Mouse (Mus musculus) intestine, embryonic 14.5 days (tissue): Measurements from ENCODE around the gene Erbb4. TPM values are rescaled to one million over a fixed set of nuclear protein-coding genes. Genes with fewer than 3 reads are reported as not detected.

Source experiments
- ATAC-seq: fragments of 200-750 bp; cut with Nextera tagmentation; replicated peaks from 2 replicates; pipeline ENCODE4 v1.8.0; 2017; ENCODE audit warnings: low read depth, moderate number of reproducible peaks, moderate TSS enrichment, moderate library complexity; ENCODE audit not compliant: low FRiP score, low TSS enrichment
- DNase-seq: peaks from one replicate; pipeline ENCODE4 v3.0.0-alpha.2; 2018; ENCODE audit warnings: low spot score
- H3K27ac ChIP-seq: fragments of 300-500 bp; sonication (generic); 2 replicates; pipeline ENCODE4 v1.5.1; 2014; ENCODE audit warnings: low read depth, mild to moderate bottlenecking, control low read depth
- H3K27me3 ChIP-seq: fragments of 300-500 bp; sonication (generic); replicated peaks from 2 replicates; pipeline ENCODE4 v1.6.1; 2014; ENCODE audit warnings: low read length, control low read depth; ENCODE audit not compliant: control insufficient read depth, insufficient read depth
- H3K36me3 ChIP-seq: fragments of 300-500 bp; sonication (generic); 2 replicates; pipeline ENCODE4 v1.6.1; 2014; ENCODE audit warnings: low read length, control low read depth; ENCODE audit not compliant: control insufficient read depth, insufficient read depth
- H3K4me1 ChIP-seq: fragments of 300-500 bp; sonication (generic); replicated peaks from 2 replicates; pipeline ENCODE4 v1.6.1; 2014; ENCODE audit warnings: low read length, control low read depth, mixed read lengths; ENCODE audit not compliant: control insufficient read depth, insufficient read depth
- H3K4me2 ChIP-seq: fragments of 300-500 bp; sonication (generic); 2 replicates; pipeline ENCODE4 v1.6.1; 2014; ENCODE audit warnings: low read length
- H3K4me3 ChIP-seq: fragments of 300-500 bp; sonication (generic); 2 replicates; pipeline ENCODE4 v1.5.1; 2014; ENCODE audit warnings: low read depth, low read length, control low read depth, mixed read lengths
- H3K9ac ChIP-seq: fragments of 300-500 bp; sonication (generic); 2 replicates; pipeline ENCODE4 v1.6.1; 2014; ENCODE audit warnings: mild to moderate bottlenecking, low read length
- H3K9me3 ChIP-seq: fragments of 300-500 bp; sonication (generic); 2 replicates; pipeline ENCODE4 v1.6.1; 2016; ENCODE audit warnings: low read length, control low read depth; ENCODE audit not compliant: control insufficient read depth
- WGBS: fragments of 180-500 bp; shearing (Covaris S2); extraction: QIAGEN DNeasy Blood & Tissue Kit; methylation state at CpG from one replicate; pipeline ENCODE4 v1.1.7; 2014; 5-methylcytosine and 5-hydroxymethylcytosine counted together
- polyA plus RNA-seq: library from polyadenylated mRNA; unstranded; fragments of >200 nt; fragmentation: Nextera tagmentation; extraction: Ambion mirVana; gene quantifications from 2 replicates; pipeline ENCODE4 v1.2.1, GENCODE M21; 2014

The Erbb4 gene
- polyA plus RNA-seq, 1 experiment from 2014 or later, result 0.08 TPM

GRCm38 (mm10) chr1:69106937-69107461, 860 bp downstream of the Erbb4 start:
- DNase-seq (peak; percentile 70), ATAC-seq (peak; percentile 48)
- Histone ChIP-seq H3K4me2 (peak overlapping the region; percentile 100), H3K4me1 (peaks cover 13% of the 10 kb centered on the region), H3K4me3 (peak overlapping the region; percentile 54), H3K9ac (no peak overlapping the region), H3K9me3 (no peaks in the 10 kb centered on the region), H3K27ac (no peak overlapping the region), H3K27me3 (peaks cover 62% of the 10 kb centered on the region), H3K36me3 (no peaks in the 10 kb centered on the region)
- 0% methylated on average over 33 of the region's 35 CpGs for WGBS

- Histone ChIP-seq H3K27me3 (peaks cover 62% of the 10 kb centered on the region), H3K27ac (no peak overlapping the region)
- peak; percentile 71 for DNase-seq
Observed at GRCm38 (mm10) chr1:69106322-69106761, 1.5 kb downstream of the Erbb4 start.

GRCm38 (mm10) chr1:69105493-69106321, 2.2 kb downstream of the Erbb4 start:
- H3K9ac ChIP-seq, result no peak overlapping the region
- no peaks in the 10 kb centered on the region for H3K36me3 ChIP-seq
- no peak overlapping the region for H3K27ac ChIP-seq
- peak overlapping the region; percentile 54 for H3K4me3 ChIP-seq
- peaks cover 13% of the 10 kb centered on the region for H3K4me1 ChIP-seq
- H3K9me3 ChIP-seq, result no peaks in the 10 kb centered on the region
- peak overlapping the region; percentile 100 for H3K4me2 ChIP-seq
- DNase-seq (peak; percentile 71), ATAC-seq (0 out of 2 replicates have a peak, but pooled peaks have one; percentile 9)
- H3K27me3 ChIP-seq, result peaks cover 62% of the 10 kb centered on the region
- under 1% methylated on average over 29 of the region's 29 CpGs for WGBS

More at GRCm38 (mm10) chr1:69106322-69106761, 1.5 kb downstream of the Erbb4 start:
- H3K36me3 ChIP-seq, result no peaks in the 10 kb centered on the region
- WGBS, result under 1% methylated on average over 24 of the region's 24 CpGs
- H3K4me1 ChIP-seq, result peaks cover 13% of the 10 kb centered on the region
- H3K4me2 ChIP-seq, result peak overlapping the region; percentile 100
- ATAC-seq, result peak; percentile 50; the same call in 1 of the 2 replicates
- peak overlapping the region; percentile 54 for H3K4me3 ChIP-seq
- no peak overlapping the region for H3K9ac ChIP-seq
- H3K9me3 ChIP-seq, result no peaks in the 10 kb centered on the region

GRCm38 (mm10) chr1:69105096-69105492, 2.8 kb downstream of the Erbb4 start:
- no peak overlapping the region for H3K9ac ChIP-seq
- peak overlapping the region; percentile 54 for H3K4me3 ChIP-seq
- ATAC-seq (no peak), DNase-seq (no peak)
- no peak overlapping the region for H3K27ac ChIP-seq
- H3K4me1 ChIP-seq, result peaks cover 13% of the 10 kb centered on the region
- H3K36me3 ChIP-seq, result no peaks in the 10 kb centered on the region
- 2% methylated on average over 13 of the region's 13 CpGs for WGBS
- H3K4me2 ChIP-seq, result peak overlapping the region; percentile 100
- H3K9me3 ChIP-seq, result no peaks in the 10 kb centered on the region
- peaks cover 62% of the 10 kb centered on the region for H3K27me3 ChIP-seq

- Histone ChIP-seq H3K9me3 (no peaks in the 10 kb centered on the region), H3K4me2 (no peak overlapping the region), H3K9ac (no peak overlapping the region), H3K36me3 (no peaks in the 10 kb centered on the region), H3K27ac (no peak overlapping the region), H3K27me3 (peaks cover 49% of the 10 kb centered on the region), H3K4me1 (peaks cover 13% of the 10 kb centered on the region), H3K4me3 (no peak overlapping the region)
- ATAC-seq (no peak), DNase-seq (no peak)
- WGBS, result 78% methylated on average over 6 of the region's 6 CpGs
Observed at GRCm38 (mm10) chr1:69103211-69103706, 4.6 kb downstream of the Erbb4 start.

- H3K27me3 ChIP-seq, result peaks cover 34% of the 10 kb centered on the region
- no peak overlapping the region for H3K27ac ChIP-seq
- no peaks in the 10 kb centered on the region for H3K36me3 ChIP-seq
- no peak overlapping the region for H3K4me3 ChIP-seq
- H3K4me1 ChIP-seq, result peaks cover 10% of the 10 kb centered on the region
- H3K9ac ChIP-seq, result no peak overlapping the region
- H3K9me3 ChIP-seq, result no peaks in the 10 kb centered on the region
- no peak overlapping the region for H3K4me2 ChIP-seq
- WGBS, result 67% methylated on average over 2 of the region's 2 CpGs
- ATAC-seq (no peak), DNase-seq (no peak)
Observed at GRCm38 (mm10) chr1:69101670-69102069, 6.2 kb downstream of the Erbb4 start.

GRCm38 (mm10) chr1:69093052-69093451, 14.8 kb downstream of the Erbb4 start:
- no peaks in the 10 kb centered on the region for H3K9me3 ChIP-seq
- H3K36me3 ChIP-seq, result no peaks in the 10 kb centered on the region
- no peak overlapping the region for H3K27ac ChIP-seq
- no peak overlapping the region for H3K4me3 ChIP-seq
- WGBS, result 35% methylated on average over 3 of the region's 3 CpGs
- H3K4me1 ChIP-seq, result no peaks in the 10 kb centered on the region
- ATAC-seq (no peak), DNase-seq (no peak)
- H3K4me2 ChIP-seq, result no peak overlapping the region
- no peaks in the 10 kb centered on the region for H3K27me3 ChIP-seq
- H3K9ac ChIP-seq, result no peak overlapping the region

GRCm38 (mm10) chr1:69089331-69089730, 18.5 kb downstream of the Erbb4 start:
- Histone ChIP-seq H3K36me3 (no peaks in the 10 kb centered on the region), H3K9me3 (no peaks in the 10 kb centered on the region), H3K27me3 (no peaks in the 10 kb centered on the region), H3K4me3 (no peak overlapping the region), H3K4me2 (no peak overlapping the region), H3K9ac (no peak overlapping the region), H3K27ac (no peak overlapping the region), H3K4me1 (no peaks in the 10 kb centered on the region)
- 80% methylated on average over 1 of the region's 1 CpGs for WGBS
- no peak for ATAC-seq
- DNase-seq, result no peak
